Mouse (Mus musculus) T-helper 1 cell (primary cell): ENCODE measurements around the gene Sirt7.
"Not testable (repeated sequence)": the region's sequence is repeated elsewhere in the genome, so short reads cannot be mapped to it uniquely, and the experiment has no call there.

ENCODE experiments used
- in situ Hi-C: fragments of 300-600 bp; cut with MboI, MseI; formaldehyde crosslinking; loops from one replicate; pipeline ENCODE4 v1.15.1; 2025; ENCODE audit warnings: high pct_unique_total_duplicates

Gene Sirt7

GRCm38 (mm10) chr11:120582982-120583293 lies 42.1 kb downstream of the Sirt7 start:
- in situ Hi-C loops: not testable (repeated sequence)

- in situ Hi-C loops: no loop called here
Measured at GRCm38 (mm10) chr11:120582268-120582981, 42.6 kb downstream of the Sirt7 start.

- in situ Hi-C loops: no loop called here
Measured at GRCm38 (mm10) chr11:120581490-120582267, 43.4 kb downstream of the Sirt7 start, which contains the start of gene Arhgdia. TSS of gene Arhgdia (minus strand) at chr11:120581624.

- in situ Hi-C loops: no loop called here
Measured at GRCm38 (mm10) chr11:120580871-120581331, 44.1 kb downstream of the Sirt7 start.

GRCm38 (mm10) chr11:120580190-120580589 lies 44.9 kb downstream of the Sirt7 start:
- in situ Hi-C loops: no loop called here

GRCm38 (mm10) chr11:120579316-120580107 lies 45.5 kb downstream of the Sirt7 start:
- in situ Hi-C loops: no loop called here

- in situ Hi-C loops: no loop called here
Measured at GRCm38 (mm10) chr11:120578694-120579243, 46.3 kb downstream of the Sirt7 start.

- in situ Hi-C loops: no loop called here
Measured at GRCm38 (mm10) chr11:120578024-120578693, 46.9 kb downstream of the Sirt7 start.

- in situ Hi-C loops: no loop called here
Measured at GRCm38 (mm10) chr11:120577211-120578023, 47.6 kb downstream of the Sirt7 start.

GRCm38 (mm10) chr11:120576365-120576981 lies 48.6 kb downstream of the Sirt7 start:
- in situ Hi-C loops: no loop called here

- in situ Hi-C loops: no loop called here
Measured at GRCm38 (mm10) chr11:120575940-120576339, 49.1 kb downstream of the Sirt7 start.

- in situ Hi-C loops: no loop called here
Measured at GRCm38 (mm10) chr11:120575046-120575445, 50.0 kb downstream of the Sirt7 start.

- in situ Hi-C loops: no loop called here
Measured at GRCm38 (mm10) chr11:120574278-120574600, 50.8 kb downstream of the Sirt7 start.

- in situ Hi-C loops: no loop called here
Measured at GRCm38 (mm10) chr11:120573585-120574277, 51.3 kb downstream of the Sirt7 start.

- in situ Hi-C loops: no loop called here
Measured at GRCm38 (mm10) chr11:120572752-120573584, 52.1 kb downstream of the Sirt7 start, which contains the start of gene P4hb. TSS of gene P4hb (minus strand) at chr11:120573253.

GRCm38 (mm10) chr11:120572417-120572751 lies 52.7 kb downstream of the Sirt7 start:
- in situ Hi-C loops: no loop called here

- in situ Hi-C loops: no loop called here
Measured at GRCm38 (mm10) chr11:120571754-120572416, 53.2 kb downstream of the Sirt7 start.

GRCm38 (mm10) chr11:120571122-120571521 lies 53.9 kb downstream of the Sirt7 start:
- in situ Hi-C loops: no loop called here
